In genomic region chr17:5330063-5330462, GRCm38 (mm10) we compare ENCODE assay signal across 15 mouse cellular contexts.
"Had no signal": no experiment of that assay in that cellular context is flagged by ENCODE, and none has a peak within 500 bp of the region (broad histone marks: within the 10 kb centered on the region; RNA-seq: fewer than 3 reads in every experiment).

No protein-coding gene starts in this region.

- H3K4me2 ChIP-seq: limb, embryonic 13.5 days; liver, embryonic 15.5 days; lung, embryonic 14.5 days; midbrain, embryonic 15.5 days; neural tube, embryonic 13.5 days; stomach, embryonic 15.5 days had no signal

- H3K4me3 ChIP-seq: limb, embryonic 13.5 days; liver, embryonic 15.5 days; midbrain, embryonic 15.5 days; neural tube, embryonic 13.5 days; stomach, embryonic 15.5 days had no signal

- H3K27ac ChIP-seq: hindbrain, postnatal 0 days; limb, embryonic 13.5 days; liver, embryonic 15.5 days; midbrain, embryonic 15.5 days; neural tube, embryonic 13.5 days; stomach, embryonic 15.5 days had no signal

- DNase-seq: kidney, adult 11 months; kidney, postnatal 25 days; left cerebral cortex, postnatal 4 days; lung, embryonic 14.5 days; lung, postnatal 10 days; lung, postnatal 4 days; right cerebral cortex, postnatal 14 days; thymus, adult 2 months; thymus, postnatal 25 days had no signal

- H3K4me1 ChIP-seq: liver, embryonic 15.5 days had no signal

- ATAC-seq: hindbrain, postnatal 0 days; midbrain, embryonic 15.5 days had no signal

- H3K9me3 ChIP-seq: limb, embryonic 13.5 days; liver, embryonic 15.5 days; midbrain, embryonic 15.5 days; neural tube, embryonic 13.5 days; stomach, embryonic 15.5 days had no signal

- H3K9ac ChIP-seq: limb, embryonic 13.5 days; liver, embryonic 15.5 days; lung, embryonic 14.5 days; midbrain, embryonic 15.5 days; neural tube, embryonic 13.5 days; stomach, embryonic 15.5 days had no signal

- H3K27me3 ChIP-seq: limb, embryonic 13.5 days; liver, embryonic 15.5 days; midbrain, embryonic 15.5 days; stomach, embryonic 15.5 days had no signal
